Comparison of ENCODE assay signal across 8 mouse cellular contexts in the genomic region with DNA sequence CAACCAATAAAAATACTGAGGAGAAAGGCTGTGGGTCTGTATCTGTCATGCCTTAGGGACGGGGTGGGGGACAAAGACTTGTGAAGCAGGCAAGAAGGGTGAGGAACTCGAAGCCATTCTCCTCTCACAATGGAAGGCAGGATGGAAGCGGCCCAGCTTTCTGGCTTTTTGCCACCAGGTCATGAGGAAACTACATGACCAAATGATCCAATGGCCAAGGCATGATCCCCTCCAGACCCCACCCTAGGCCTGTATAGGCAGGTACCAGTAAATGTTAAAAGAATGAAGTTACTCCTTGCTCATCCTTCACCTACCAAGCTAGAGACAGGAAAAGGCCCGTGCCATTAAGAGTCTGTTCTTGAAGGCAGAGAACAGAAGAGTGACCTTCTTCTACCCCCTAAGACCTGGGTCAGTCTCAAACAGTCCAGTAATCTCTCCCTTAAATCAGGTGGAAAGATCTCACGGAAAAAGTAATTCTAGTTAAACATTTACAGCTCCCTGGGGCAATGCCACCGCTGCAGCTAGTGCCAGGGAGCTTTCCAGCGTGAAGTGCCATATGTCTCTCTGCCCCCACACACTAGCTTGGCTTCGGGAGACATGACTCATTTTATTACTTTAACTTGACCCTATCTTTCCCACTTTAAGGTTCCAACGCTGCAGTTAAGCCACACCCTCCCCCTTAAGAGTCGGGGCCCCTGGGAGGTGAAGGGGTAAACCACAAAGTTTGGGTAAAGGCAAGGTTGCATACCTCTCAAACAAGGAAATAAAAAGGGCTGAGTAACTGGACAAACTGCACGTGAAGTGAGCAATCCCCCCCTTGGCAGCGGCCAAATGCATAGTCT. TPM values are rescaled to one million over a fixed set of nuclear protein-coding genes. Genes with fewer than 3 reads are reported as not detected.
DNase-seq lines count a peak whose midpoint lies in the region; ATAC-seq lines count a peak whose summit lies in the region.

No protein-coding gene starts in this region.

- WGBS in heart, embryonic 13.5 days = 64% methylated on average over 12 of the region's 12 CpGs
- 72% methylated on average over 12 of the region's 12 CpGs for WGBS in hindbrain, embryonic 11.5 days
- 67% methylated on average over 12 of the region's 12 CpGs for WGBS in limb, embryonic 12.5 days
- 79% methylated on average over 12 of the region's 12 CpGs for WGBS in midbrain, embryonic 15.5 days

- H3K9ac ChIP-seq in heart, embryonic 13.5 days = peak overlapping the region; percentile 90
- peak overlapping the region; percentile 80 for H3K9ac ChIP-seq in hindbrain, embryonic 11.5 days (ENCODE audit: low read depth, low read length)
- H3K9ac ChIP-seq in limb, embryonic 12.5 days (replicated peaks) = peak overlapping the region; percentile 71
- peak overlapping the region; percentile 80; the same call in 1 of the 2 replicates for H3K9ac ChIP-seq in midbrain, embryonic 15.5 days

- no peaks in the 10 kb centered on the region for H3K9me3 ChIP-seq in heart, embryonic 13.5 days
- no peaks in the 10 kb centered on the region for H3K9me3 ChIP-seq in hindbrain, embryonic 11.5 days (ENCODE audit: control insufficient read depth, low read length)
- no peaks in the 10 kb centered on the region for H3K9me3 ChIP-seq in limb, embryonic 12.5 days
- no peaks in the 10 kb centered on the region for H3K9me3 ChIP-seq in midbrain, embryonic 15.5 days

- H3K27me3 ChIP-seq in heart, embryonic 13.5 days (replicated peaks) = peaks cover 9% of the 10 kb centered on the region; the same call in 1 of the 2 replicates
- no peaks in the 10 kb centered on the region; the same call in 1 of the 2 replicates for H3K27me3 ChIP-seq in hindbrain, embryonic 11.5 days (ENCODE audit: control insufficient read depth, insufficient read depth, low read length)
- H3K27me3 ChIP-seq in limb, embryonic 12.5 days = peaks cover 22% of the 10 kb centered on the region
- H3K27me3 ChIP-seq in midbrain, embryonic 15.5 days (replicated peaks) = no peaks in the 10 kb centered on the region

- peak overlapping the region; percentile 82 for H3K4me2 ChIP-seq in heart, embryonic 13.5 days
- H3K4me2 ChIP-seq in hindbrain, embryonic 11.5 days (replicated peaks; ENCODE audit: low read depth, low read length) = peak overlapping the region; percentile 83
- peak overlapping the region; percentile 78 for H3K4me2 ChIP-seq in limb, embryonic 12.5 days
- H3K4me2 ChIP-seq in midbrain, embryonic 15.5 days = peak overlapping the region; percentile 89

- no peak overlapping the region for H3K27ac ChIP-seq in heart, embryonic 13.5 days (replicated peaks)
- no peak overlapping the region for H3K27ac ChIP-seq in hindbrain, embryonic 11.5 days (ENCODE audit: low read depth, low read length)
- H3K27ac ChIP-seq in limb, embryonic 12.5 days = no peak overlapping the region
- no peak overlapping the region for H3K27ac ChIP-seq in midbrain, embryonic 15.5 days

- peaks cover 32% of the 10 kb centered on the region for H3K4me1 ChIP-seq in heart, embryonic 13.5 days
- peaks cover 11% of the 10 kb centered on the region for H3K4me1 ChIP-seq in hindbrain, embryonic 11.5 days (replicated peaks; ENCODE audit: control insufficient read depth, insufficient read depth, low read length)
- H3K4me1 ChIP-seq in limb, embryonic 12.5 days (replicated peaks) = peaks cover 23% of the 10 kb centered on the region
- H3K4me1 ChIP-seq in midbrain, embryonic 15.5 days = peaks cover 30% of the 10 kb centered on the region

- H3K36me3 ChIP-seq in heart, embryonic 13.5 days = peaks cover 25% of the 10 kb centered on the region
- no peaks in the 10 kb centered on the region for H3K36me3 ChIP-seq in hindbrain, embryonic 11.5 days (ENCODE audit: control insufficient read depth, insufficient read depth, low read length)
- H3K36me3 ChIP-seq in limb, embryonic 12.5 days = peaks cover 16% of the 10 kb centered on the region; the same call in 1 of the 2 replicates
- no peaks in the 10 kb centered on the region for H3K36me3 ChIP-seq in midbrain, embryonic 15.5 days (replicated peaks)

- ATAC-seq in heart, embryonic 13.5 days (ENCODE audit: extremely low read depth, insufficient number of reproducible peaks, low FRiP score, low TSS enrichment) = no peak
- no peak for ATAC-seq in hindbrain, embryonic 11.5 days (ENCODE audit: low FRiP score)
- ATAC-seq in limb, embryonic 12.5 days (ENCODE audit: insufficient number of reproducible peaks, insufficient read depth, low FRiP score, low TSS enrichment, low read depth) = no peak
- ATAC-seq in midbrain, embryonic 15.5 days (replicated peaks) = no peak

- no peak for DNase-seq in heart, adult 11 months
- peak; percentile 59 for DNase-seq in MN1 (ENCODE audit: low spot score)
- no peak for DNase-seq in hindbrain, embryonic 11.5 days (ENCODE audit: low spot score)
- no peak for DNase-seq in thymus, postnatal 4 days
- DNase-seq in urinary bladder, postnatal 10 days (ENCODE audit: low spot score) = no peak

- peak overlapping the region; percentile 84 for H3K4me3 ChIP-seq in heart, embryonic 13.5 days
- H3K4me3 ChIP-seq in hindbrain, embryonic 11.5 days (ENCODE audit: low read depth, low read length) = peak overlapping the region; percentile 76
- peak overlapping the region; percentile 70 for H3K4me3 ChIP-seq in limb, embryonic 12.5 days (replicated peaks)
- H3K4me3 ChIP-seq in midbrain, embryonic 15.5 days = peak overlapping the region; percentile 71

RNA-seq across cellular contexts. Expression of gene Cntd1, which starts 1.2 kb away (rescaled TPM):
- 0.48 and 0.65 TPM in 2 replicates for polyA plus RNA-seq in heart, embryonic 13.5 days (2015; fragmentation: Nextera tagmentation; extraction: Ambion mirVana)
- polyA plus RNA-seq in hindbrain, embryonic 11.5 days (2014; fragmentation: Nextera tagmentation; extraction: Ambion mirVana) = 1.3 and 1.7 TPM in 2 replicates
- polyA plus RNA-seq in limb, embryonic 12.5 days (2016; fragmentation: Nextera tagmentation; extraction: Ambion mirVana) = 1.0 and 1.6 TPM in 2 replicates
- polyA plus RNA-seq in midbrain, embryonic 15.5 days (2015; fragmentation: Nextera tagmentation; extraction: Ambion mirVana) = 0.93 and 1.3 TPM in 2 replicates

RNA-seq across cellular contexts. Expression of gene Coa3, which starts 1.3 kb away (rescaled TPM):
- polyA plus RNA-seq in heart, embryonic 13.5 days (2015; fragmentation: Nextera tagmentation; extraction: Ambion mirVana) = 165 and 171 TPM in 2 replicates
- polyA plus RNA-seq in hindbrain, embryonic 11.5 days (2014; fragmentation: Nextera tagmentation; extraction: Ambion mirVana) = 213 and 217 TPM in 2 replicates
- 193 and 204 TPM in 2 replicates for polyA plus RNA-seq in limb, embryonic 12.5 days (2016; fragmentation: Nextera tagmentation; extraction: Ambion mirVana)
- polyA plus RNA-seq in midbrain, embryonic 15.5 days (2015; fragmentation: Nextera tagmentation; extraction: Ambion mirVana) = 202 and 204 TPM in 2 replicates

RNA-seq across cellular contexts. Expression of gene Wnk4, which starts 17.2 kb away (rescaled TPM):
- 7.6 and 8.0 TPM in 2 replicates for polyA plus RNA-seq in heart, embryonic 13.5 days (2015; fragmentation: Nextera tagmentation; extraction: Ambion mirVana)
- polyA plus RNA-seq in hindbrain, embryonic 11.5 days (2014; fragmentation: Nextera tagmentation; extraction: Ambion mirVana) = 5.2 and 6.0 TPM in 2 replicates
- 9.4 and 12.4 TPM in 2 replicates for polyA plus RNA-seq in limb, embryonic 12.5 days (2016; fragmentation: Nextera tagmentation; extraction: Ambion mirVana)
- polyA plus RNA-seq in midbrain, embryonic 15.5 days (2015; fragmentation: Nextera tagmentation; extraction: Ambion mirVana) = 7.7 and 10.7 TPM in 2 replicates

RNA-seq across cellular contexts. Expression of gene Vps25, which starts 24.1 kb away (rescaled TPM):
- 98.8 and 111 TPM in 2 replicates for polyA plus RNA-seq in heart, embryonic 13.5 days (2015; fragmentation: Nextera tagmentation; extraction: Ambion mirVana)
- 117 and 119 TPM in 2 replicates for polyA plus RNA-seq in hindbrain, embryonic 11.5 days (2014; fragmentation: Nextera tagmentation; extraction: Ambion mirVana)
- 94.1 and 104 TPM in 2 replicates for polyA plus RNA-seq in limb, embryonic 12.5 days (2016; fragmentation: Nextera tagmentation; extraction: Ambion mirVana)
- polyA plus RNA-seq in midbrain, embryonic 15.5 days (2015; fragmentation: Nextera tagmentation; extraction: Ambion mirVana) = 123 and 124 TPM in 2 replicates

RNA-seq across cellular contexts. Expression of gene Becn1, which starts 24.5 kb away (rescaled TPM):
- 128 and 130 TPM in 2 replicates for polyA plus RNA-seq in heart, embryonic 13.5 days (2015; fragmentation: Nextera tagmentation; extraction: Ambion mirVana)
- polyA plus RNA-seq in hindbrain, embryonic 11.5 days (2014; fragmentation: Nextera tagmentation; extraction: Ambion mirVana) = 166 and 178 TPM in 2 replicates
- 126 and 129 TPM in 2 replicates for polyA plus RNA-seq in limb, embryonic 12.5 days (2016; fragmentation: Nextera tagmentation; extraction: Ambion mirVana)
- polyA plus RNA-seq in midbrain, embryonic 15.5 days (2015; fragmentation: Nextera tagmentation; extraction: Ambion mirVana) = 183 and 186 TPM in 2 replicates
